Mouse (Mus musculus) liver, adult 2 months (tissue): ENCODE measurements at regions not wholly inside any gene's neighbourhood (a gene's known extent, or its start where the extent isn't known, plus 50 kb on each side); places are given as distances from the start of the nearest gene placed in this dataset.

Source experiments
- DNase-seq: peaks from one replicate; pipeline ENCODE4 v3.0.0-alpha.2; 2011; ENCODE audit warnings: low read depth, low spot score; ENCODE audit errors: extremely low read depth
- H3K27ac ChIP-seq: fragments of 200-500 bp; replicated peaks from 2 replicates; pipeline ENCODE4 v1.5.1; 2012; ENCODE audit warnings: low read depth, mild to moderate bottlenecking, control low read depth, inconsistent platforms, low read length; ENCODE audit not compliant: insufficient read depth
- H3K27me3 ChIP-seq: fragments of 200-500 bp; 2 replicates; pipeline ENCODE4 v1.6.1; 2012; ENCODE audit warnings: mild to moderate bottlenecking, moderate library complexity, low read length, inconsistent platforms; ENCODE audit not compliant: control insufficient read depth, insufficient read depth
- H3K36me3 ChIP-seq: fragments of 200-500 bp; 2 replicates; pipeline ENCODE4 v1.6.1; 2012; ENCODE audit warnings: low read length, inconsistent platforms; ENCODE audit not compliant: control insufficient read depth, insufficient read depth
- H3K4me1 ChIP-seq: fragments of 200-500 bp; 2 replicates; pipeline ENCODE4 v1.6.1; 2011; ENCODE audit warnings: low read length; ENCODE audit not compliant: control insufficient read depth, insufficient read depth
- H3K4me3 ChIP-seq: fragments of 200-500 bp; 2 replicates; pipeline ENCODE4 v1.5.1; 2011; ENCODE audit warnings: low read depth, mild to moderate bottlenecking, control low read depth, low read length, moderate library complexity; ENCODE audit not compliant: insufficient read depth
- H3K79me2 ChIP-seq: fragments of 200-500 bp; 2 replicates; pipeline ENCODE4 v1.6.1; 2012; ENCODE audit warnings: inconsistent platforms, mild to moderate bottlenecking, low read length, moderate library complexity; ENCODE audit not compliant: control insufficient read depth, insufficient read depth
- H3K9ac ChIP-seq: fragments of 200-500 bp; 2 replicates; pipeline ENCODE4 v1.6.1; 2012; ENCODE audit warnings: low read depth, mild to moderate bottlenecking, control low read depth, inconsistent platforms, low read length
- CTCF ChIP-seq: fragments of 200-500 bp; IDR thresholded peaks from 2 replicates; pipeline ENCODE4 v1.5.1; 2011; ENCODE audit warnings: low read depth, low read length, control low read depth
- POLR2A ChIP-seq: fragments of 200-500 bp; IDR thresholded peaks from 2 replicates; pipeline ENCODE4 v1.6.1; 2011; ENCODE audit warnings: low read length, control low read depth; ENCODE audit not compliant: insufficient read depth; ENCODE audit errors: extremely low read depth
- WGBS: fragments of 180-500 bp; shearing (Covaris S2); methylation state at CpG from one replicate; pipeline ENCODE4 v1.1.7; 2018; 5-methylcytosine and 5-hydroxymethylcytosine counted together

GRCm38 (mm10) chr8:10747150-10747549 is 261.1 kb downstream of the Irs2 start:
- WGBS: 85% methylated on average over 2 of the region's 2 CpGs
- DNase-seq: no peak
- no peak overlapping the region for H3K9ac ChIP-seq
- no peak for TF ChIP-seq POLR2A
- TF ChIP-seq CTCF: no peak
- H3K79me2 ChIP-seq: no peaks in the 10 kb centered on the region
- H3K27me3 ChIP-seq: no peaks in the 10 kb centered on the region
- no peak overlapping the region for H3K4me3 ChIP-seq
- no peaks in the 10 kb centered on the region for H3K36me3 ChIP-seq
- no peaks in the 10 kb centered on the region for H3K4me1 ChIP-seq
- H3K27ac ChIP-seq: no peak overlapping the region

GRCm38 (mm10) chr8:10743241-10743640 is 265.0 kb downstream of the Irs2 start:
- H3K27ac ChIP-seq: no peak overlapping the region
- 84% methylated on average over 6 of the region's 6 CpGs for WGBS

GRCm38 (mm10) chr8:10740837-10741236 is 267.4 kb downstream of the Irs2 start:
- Histone ChIP-seq H3K4me3 (no peak overlapping the region), H3K27ac (no peak overlapping the region)

More at GRCm38 (mm10) chr8:10743241-10743640, 265.0 kb downstream of the Irs2 start:
- H3K36me3 ChIP-seq: no peaks in the 10 kb centered on the region
- H3K27me3 ChIP-seq: no peaks in the 10 kb centered on the region
- TF ChIP-seq POLR2A: no peak
- TF ChIP-seq CTCF: no peak
- H3K4me1 ChIP-seq: no peaks in the 10 kb centered on the region
- H3K79me2 ChIP-seq: no peaks in the 10 kb centered on the region
- no peak overlapping the region for H3K9ac ChIP-seq
- no peak for DNase-seq
- H3K4me3 ChIP-seq: no peak overlapping the region

GRCm38 (mm10) chr8:10738486-10739081 is 269.7 kb downstream of the Irs2 start:
- TF ChIP-seq CTCF (no peak), POLR2A (no peak)
- H3K27me3 ChIP-seq: no peaks in the 10 kb centered on the region
- no peaks in the 10 kb centered on the region for H3K36me3 ChIP-seq
- H3K27ac ChIP-seq: no peak overlapping the region
- no peaks in the 10 kb centered on the region for H3K79me2 ChIP-seq
- no peak overlapping the region for H3K4me3 ChIP-seq
- 80% methylated on average over 11 of the region's 11 CpGs for WGBS
- no peak overlapping the region for H3K9ac ChIP-seq
- no peaks in the 10 kb centered on the region for H3K4me1 ChIP-seq
- DNase-seq: no peak

More at GRCm38 (mm10) chr8:10740837-10741236, 267.4 kb downstream of the Irs2 start:
- no peaks in the 10 kb centered on the region for H3K36me3 ChIP-seq
- no peaks in the 10 kb centered on the region for H3K4me1 ChIP-seq
- no peak overlapping the region for H3K9ac ChIP-seq
- 99% methylated on average over 3 of the region's 3 CpGs for WGBS
- H3K79me2 ChIP-seq: no peaks in the 10 kb centered on the region
- TF ChIP-seq POLR2A (no peak), CTCF (no peak)
- H3K27me3 ChIP-seq: no peaks in the 10 kb centered on the region
- no peak for DNase-seq

GRCm38 (mm10) chr8:10734746-10735145 is 273.5 kb downstream of the Irs2 start:
- H3K27me3 ChIP-seq: no peaks in the 10 kb centered on the region
- H3K79me2 ChIP-seq: no peaks in the 10 kb centered on the region
- H3K4me1 ChIP-seq: no peaks in the 10 kb centered on the region
- H3K9ac ChIP-seq: no peak overlapping the region
- H3K4me3 ChIP-seq: no peak overlapping the region
- TF ChIP-seq CTCF (no peak), POLR2A (no peak)
- DNase-seq: no peak
- 66% methylated on average over 4 of the region's 4 CpGs for WGBS
- H3K27ac ChIP-seq: no peak overlapping the region
- no peaks in the 10 kb centered on the region for H3K36me3 ChIP-seq

GRCm38 (mm10) chr8:10723332-10723731 is 284.9 kb downstream of the Irs2 start:
- no peaks in the 10 kb centered on the region for H3K27me3 ChIP-seq
- no peak overlapping the region for H3K27ac ChIP-seq
- H3K4me1 ChIP-seq: no peaks in the 10 kb centered on the region
- no peaks in the 10 kb centered on the region for H3K36me3 ChIP-seq
- no peaks in the 10 kb centered on the region for H3K79me2 ChIP-seq
- no peak overlapping the region for H3K9ac ChIP-seq
- H3K4me3 ChIP-seq: no peak overlapping the region
- DNase-seq: no peak
- WGBS: 79% methylated on average over 2 of the region's 2 CpGs
- TF ChIP-seq CTCF: no peak
- no peak for TF ChIP-seq POLR2A
